Mouse (Mus musculus) hindbrain, embryonic 11.5 days (tissue): Measurements from ENCODE around the gene Ablim2. TPM values are rescaled to one million over a fixed set of nuclear protein-coding genes. Genes with fewer than 3 reads are reported as not detected.

ENCODE experiments used
- ATAC-seq: fragments of 200-750 bp; cut with Nextera tagmentation; 2 replicates; pipeline ENCODE4 v1.8.0; 2017; ENCODE audit warnings: mild to moderate bottlenecking, moderate TSS enrichment, moderate library complexity; ENCODE audit not compliant: low FRiP score
- DNase-seq: peaks from one replicate; pipeline ENCODE4 v3.0.0-alpha.2; 2015; ENCODE audit warnings: low spot score
- H3K27ac ChIP-seq: fragments of 300-500 bp; sonication (generic); 2 replicates; pipeline ENCODE4 v1.5.1; 2014; ENCODE audit warnings: mild to moderate bottlenecking, low read depth, low read length
- H3K27me3 ChIP-seq: fragments of 300-500 bp; sonication (generic); 2 replicates; pipeline ENCODE4 v1.6.1; 2014; ENCODE audit warnings: mild to moderate bottlenecking, low read length, moderate library complexity, mixed read lengths; ENCODE audit not compliant: control insufficient read depth, insufficient read depth
- H3K36me3 ChIP-seq: fragments of 300-500 bp; sonication (generic); 2 replicates; pipeline ENCODE4 v1.6.1; 2014; ENCODE audit warnings: mild to moderate bottlenecking, low read length, moderate library complexity, mixed read lengths; ENCODE audit not compliant: control insufficient read depth, insufficient read depth
- H3K4me1 ChIP-seq: fragments of 300-500 bp; sonication (generic); replicated peaks from 2 replicates; pipeline ENCODE4 v1.6.1; 2014; ENCODE audit warnings: low read length, mixed read lengths; ENCODE audit not compliant: control insufficient read depth, insufficient read depth
- H3K4me2 ChIP-seq: fragments of 300-500 bp; sonication (generic); replicated peaks from 2 replicates; pipeline ENCODE4 v1.6.1; 2014; ENCODE audit warnings: mild to moderate bottlenecking, low read depth, low read length
- H3K4me3 ChIP-seq: fragments of 300-500 bp; sonication (generic); 2 replicates; pipeline ENCODE4 v1.5.1; 2014; ENCODE audit warnings: low read depth, low read length
- H3K9ac ChIP-seq: fragments of 300-500 bp; sonication (generic); 2 replicates; pipeline ENCODE4 v1.6.1; 2014; ENCODE audit warnings: low read depth, low read length
- H3K9me3 ChIP-seq: fragments of 300-500 bp; sonication (generic); 2 replicates; pipeline ENCODE4 v1.6.1; 2016; ENCODE audit warnings: low read length; ENCODE audit not compliant: control insufficient read depth
- WGBS: fragments of 180-500 bp; shearing (Covaris S2); extraction: QIAGEN DNeasy Blood & Tissue Kit; methylation state at CpG from one replicate; pipeline ENCODE4 v1.1.7; 2014; 5-methylcytosine and 5-hydroxymethylcytosine counted together
- polyA plus RNA-seq: library from polyadenylated mRNA; unstranded; fragments of >200 nt; fragmentation: Nextera tagmentation; extraction: Ambion mirVana; gene quantifications from 2 replicates; pipeline ENCODE4 v1.2.1, GENCODE M21; 2014

Ablim2 gene
- polyA plus RNA-seq, 1 experiment from 2014 or later = 0.60 TPM

DNA sequence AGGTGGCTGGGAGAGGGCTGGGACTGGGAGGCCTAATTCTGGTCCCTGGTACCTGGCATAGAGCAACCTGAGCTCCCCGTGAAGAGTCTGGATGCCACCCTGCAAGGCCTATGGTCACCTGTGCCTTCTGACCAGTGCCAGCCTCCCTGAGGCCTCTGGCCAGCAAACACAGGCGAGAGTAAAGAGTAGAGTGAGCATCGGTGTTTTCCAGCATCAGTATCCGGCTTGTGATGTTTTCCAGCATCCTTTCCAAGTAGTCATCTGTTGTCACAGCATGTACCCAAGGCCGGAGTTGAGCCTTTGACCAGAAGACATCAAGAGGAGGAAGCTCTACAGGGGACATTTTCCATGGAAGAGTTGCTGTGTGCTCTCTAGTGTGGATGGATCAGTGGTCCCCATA is 45.7 kb downstream of the Ablim2 start:
- DNase-seq = no peak
- Histone ChIP-seq H3K36me3 (no peaks in the 10 kb centered on the region), H3K4me1 (no peaks in the 10 kb centered on the region), H3K4me2 (no peak overlapping the region), H3K9ac (no peak overlapping the region), H3K27ac (no peak overlapping the region), H3K4me3 (no peak overlapping the region), H3K9me3 (no peaks in the 10 kb centered on the region), H3K27me3 (no peaks in the 10 kb centered on the region)
- ATAC-seq = no peak
- 88% methylated on average over 5 of the region's 5 CpGs for WGBS

DNA sequence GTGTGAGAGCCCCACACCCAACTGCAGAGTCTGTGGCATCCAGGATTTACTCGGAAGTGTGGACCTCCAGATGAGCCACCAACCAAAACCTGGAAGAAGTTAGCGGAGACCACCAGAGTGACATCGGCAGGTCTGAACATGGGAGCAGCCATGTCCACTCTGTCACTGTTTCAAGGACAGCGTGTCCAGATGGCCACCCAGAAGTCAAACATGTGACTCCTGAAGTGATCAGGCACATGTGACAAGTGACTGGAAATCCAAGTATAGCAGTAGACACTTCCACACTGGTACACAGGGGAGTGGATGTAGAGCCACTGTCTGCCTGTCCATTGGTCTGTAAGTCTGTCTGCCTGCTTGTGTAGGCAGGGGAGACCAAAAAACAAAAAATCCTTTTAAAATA is 47.0 kb downstream of the Ablim2 start:
- no peaks in the 10 kb centered on the region for H3K36me3 ChIP-seq
- ATAC-seq (no peak), DNase-seq (no peak)
- WGBS = 83% methylated on average over 4 of the region's 4 CpGs
- H3K4me3 ChIP-seq = no peak overlapping the region
- H3K4me2 ChIP-seq = no peak overlapping the region
- no peaks in the 10 kb centered on the region for H3K9me3 ChIP-seq
- no peaks in the 10 kb centered on the region for H3K4me1 ChIP-seq
- H3K27me3 ChIP-seq = no peaks in the 10 kb centered on the region
- no peak overlapping the region for H3K27ac ChIP-seq
- H3K9ac ChIP-seq = no peak overlapping the region

DNA sequence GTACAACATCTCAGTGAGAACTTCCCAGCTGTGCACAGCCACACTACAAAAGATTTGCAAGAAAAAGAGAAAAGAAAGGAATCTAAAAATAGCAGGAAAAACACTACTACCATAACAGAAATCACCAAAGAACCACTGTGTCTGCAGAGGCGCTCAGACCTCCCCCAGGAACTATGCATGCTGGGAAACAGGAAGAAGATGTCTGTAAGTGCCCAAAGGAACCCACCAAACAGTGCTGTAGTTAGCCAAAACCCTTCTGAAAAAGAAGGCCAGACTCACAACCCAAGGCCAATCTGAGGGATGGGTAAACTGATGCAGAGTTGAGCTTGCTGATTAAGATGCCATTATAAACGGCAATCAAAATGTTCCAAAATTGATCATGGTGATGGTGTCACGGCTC is 47.5 kb downstream of the Ablim2 start:
- Histone ChIP-seq H3K4me1 (no peaks in the 10 kb centered on the region), H3K4me3 (no peak overlapping the region), H3K9ac (no peak overlapping the region), H3K36me3 (no peaks in the 10 kb centered on the region), H3K27ac (no peak overlapping the region), H3K9me3 (no peaks in the 10 kb centered on the region), H3K27me3 (no peaks in the 10 kb centered on the region), H3K4me2 (no peak overlapping the region)
- no peak for DNase-seq
- no peak for ATAC-seq
- WGBS = 90% methylated on average over 3 of the region's 3 CpGs

DNA sequence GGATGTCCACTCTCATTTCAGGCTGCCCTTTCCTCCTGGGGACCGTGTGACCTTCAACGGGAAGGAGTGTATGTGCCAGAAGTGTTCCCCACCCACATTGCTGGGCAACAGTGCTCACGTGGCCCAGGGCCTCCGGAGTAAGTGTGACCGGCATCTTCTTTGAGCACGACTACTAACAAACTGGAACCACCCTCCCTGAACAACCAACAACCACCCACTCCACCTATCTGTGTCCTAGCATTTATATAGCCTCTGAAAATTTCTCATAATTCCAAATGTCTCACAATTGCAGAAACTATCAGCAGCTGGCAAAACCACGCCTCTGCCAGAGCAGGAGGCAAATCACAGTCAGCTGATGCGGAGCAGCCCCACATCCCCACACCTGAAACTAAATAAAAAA is 49.3 kb downstream of the Ablim2 start:
- no peak overlapping the region for H3K9ac ChIP-seq
- H3K9me3 ChIP-seq = no peaks in the 10 kb centered on the region
- no peaks in the 10 kb centered on the region for H3K4me1 ChIP-seq
- no peak for ATAC-seq
- H3K27ac ChIP-seq = no peak overlapping the region
- no peak overlapping the region for H3K4me3 ChIP-seq
- no peak for DNase-seq
- H3K27me3 ChIP-seq = no peaks in the 10 kb centered on the region
- H3K36me3 ChIP-seq = no peaks in the 10 kb centered on the region
- WGBS = 81% methylated on average over 8 of the region's 8 CpGs
- H3K4me2 ChIP-seq = no peak overlapping the region

DNA sequence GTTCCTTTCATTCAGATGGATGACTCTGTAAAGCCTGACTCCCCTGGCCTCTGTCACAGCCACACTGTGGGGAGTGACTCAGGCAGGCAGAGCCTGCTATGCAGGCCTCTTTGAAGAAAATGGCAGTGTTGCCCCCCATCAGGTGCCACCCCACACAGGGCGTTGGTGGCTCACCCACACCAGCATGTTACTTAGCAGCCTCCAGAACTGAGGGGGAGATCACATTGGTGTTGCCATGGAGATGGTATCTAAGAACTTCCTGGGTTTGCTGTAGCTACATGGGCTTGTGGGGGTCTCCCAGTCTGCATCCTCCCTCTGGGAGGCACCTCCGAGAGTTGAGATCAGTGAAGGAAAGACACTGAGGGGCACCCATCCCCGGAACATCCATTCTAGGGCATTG is 52.8 kb downstream of the Ablim2 start:
- no peak for DNase-seq
- Histone ChIP-seq H3K27me3 (no peaks in the 10 kb centered on the region), H3K4me1 (no peaks in the 10 kb centered on the region), H3K27ac (no peak overlapping the region), H3K4me2 (no peak overlapping the region), H3K4me3 (no peak overlapping the region), H3K9ac (no peak overlapping the region), H3K9me3 (no peaks in the 10 kb centered on the region), H3K36me3 (no peaks in the 10 kb centered on the region)
- 60% methylated on average over 3 of the region's 3 CpGs for WGBS
- no peak for ATAC-seq

DNA sequence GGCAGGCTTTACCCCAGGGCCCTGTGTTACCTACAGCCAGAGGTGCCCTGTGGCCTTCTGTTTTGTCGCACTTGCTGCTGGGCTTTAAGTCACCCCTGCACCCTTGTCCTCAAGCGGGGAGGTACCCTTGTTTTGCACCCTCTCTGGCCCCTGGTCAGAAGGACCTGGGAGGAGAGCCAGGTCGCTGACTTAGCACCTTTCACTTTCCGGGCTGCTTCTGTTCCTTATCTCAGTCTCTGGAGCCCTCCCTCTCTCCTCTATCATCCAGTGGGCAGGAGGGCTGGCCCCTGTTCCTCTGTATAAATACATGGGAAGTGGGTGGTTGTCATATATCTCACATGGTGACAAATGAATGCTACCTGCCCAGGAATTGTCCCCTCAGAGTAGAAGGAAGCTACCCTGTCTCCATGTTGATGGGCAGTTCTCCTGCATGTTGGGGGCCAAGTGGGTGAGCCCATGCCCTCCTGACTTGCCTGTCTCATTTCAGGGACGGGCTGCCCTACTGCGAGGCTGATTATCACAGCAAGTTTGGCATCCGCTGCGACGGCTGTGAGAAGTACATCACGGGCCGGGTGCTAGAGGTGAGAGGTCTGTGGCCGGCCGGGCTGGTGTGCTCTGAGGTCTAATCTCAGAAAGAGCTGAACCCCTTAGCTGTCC is 54.1 kb downstream of the Ablim2 start:
- 88% methylated on average over 13 of the region's 13 CpGs for WGBS
- ATAC-seq = no peak
- H3K4me2 ChIP-seq = no peak overlapping the region
- H3K36me3 ChIP-seq = no peaks in the 10 kb centered on the region
- no peaks in the 10 kb centered on the region for H3K27me3 ChIP-seq
- H3K4me1 ChIP-seq = no peaks in the 10 kb centered on the region
- no peak overlapping the region for H3K27ac ChIP-seq
- H3K4me3 ChIP-seq = no peak overlapping the region
- no peak overlapping the region for H3K9ac ChIP-seq
- DNase-seq = no peak
- H3K9me3 ChIP-seq = no peaks in the 10 kb centered on the region

DNA sequence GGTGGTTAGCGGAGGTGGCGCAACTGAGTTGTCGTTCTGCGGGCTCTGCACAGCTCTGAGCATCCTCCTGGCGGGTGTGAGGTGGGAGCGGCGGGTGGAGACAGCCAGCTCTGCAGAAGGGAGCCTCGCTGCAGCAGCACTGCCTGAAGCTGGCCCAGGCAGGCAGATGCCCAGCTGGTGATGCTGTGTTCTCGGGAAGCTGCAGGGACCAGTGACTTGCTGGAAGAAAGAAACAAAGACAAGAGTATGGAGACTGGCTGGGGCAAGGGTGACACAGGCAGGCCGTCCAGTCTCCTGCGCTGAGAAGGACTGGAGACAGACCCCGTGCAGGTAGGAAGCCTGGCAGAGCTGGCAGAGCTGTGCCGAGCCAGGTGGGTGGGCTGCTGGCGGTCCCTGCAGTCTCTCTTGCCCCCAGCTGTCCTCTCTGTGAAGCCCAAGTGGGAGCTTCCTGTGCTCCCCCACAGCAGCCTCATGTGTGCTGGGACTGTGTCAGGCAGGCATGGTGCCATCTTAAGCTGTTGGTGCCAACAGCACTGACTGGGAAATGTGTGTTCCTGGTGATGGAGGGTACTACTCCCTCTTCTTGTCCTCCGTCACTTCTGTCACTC is 56.8 kb downstream of the Ablim2 start:
- Histone ChIP-seq H3K4me3 (no peak overlapping the region), H3K9me3 (no peaks in the 10 kb centered on the region), H3K27ac (no peak overlapping the region), H3K27me3 (no peaks in the 10 kb centered on the region), H3K4me1 (no peaks in the 10 kb centered on the region), H3K36me3 (no peaks in the 10 kb centered on the region), H3K9ac (no peak overlapping the region), H3K4me2 (no peak overlapping the region)
- no peak for DNase-seq
- WGBS = 71% methylated on average over 15 of the region's 15 CpGs
- ATAC-seq = no peak

DNA sequence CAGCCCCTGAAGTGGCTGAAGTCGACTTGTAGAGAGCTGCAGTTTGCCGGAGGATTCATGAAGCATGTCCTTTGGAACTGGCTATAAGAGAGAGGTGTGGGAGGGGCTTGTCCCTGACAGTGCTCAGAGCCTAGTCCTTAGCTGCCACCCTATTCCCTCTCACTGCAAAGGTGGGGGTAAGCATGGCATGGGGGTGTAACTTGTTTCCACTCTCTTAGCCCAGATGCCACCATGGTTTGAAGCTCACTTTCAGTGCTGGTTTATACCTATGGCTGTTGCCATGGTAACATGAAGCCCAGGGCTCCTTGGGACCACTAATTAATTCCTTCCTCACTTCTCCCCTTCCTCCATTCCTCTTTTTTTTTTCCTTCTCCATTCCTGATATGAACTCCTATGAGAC is 57.4 kb downstream of the Ablim2 start:
- no peak overlapping the region for H3K4me3 ChIP-seq
- H3K9me3 ChIP-seq = no peaks in the 10 kb centered on the region
- H3K9ac ChIP-seq = no peak overlapping the region
- H3K36me3 ChIP-seq = no peaks in the 10 kb centered on the region
- no peak for DNase-seq
- H3K27me3 ChIP-seq = no peaks in the 10 kb centered on the region
- no peak for ATAC-seq
- no peaks in the 10 kb centered on the region for H3K4me1 ChIP-seq
- WGBS = 53% methylated on average over 2 of the region's 2 CpGs
- no peak overlapping the region for H3K4me2 ChIP-seq
- H3K27ac ChIP-seq = no peak overlapping the region

DNA sequence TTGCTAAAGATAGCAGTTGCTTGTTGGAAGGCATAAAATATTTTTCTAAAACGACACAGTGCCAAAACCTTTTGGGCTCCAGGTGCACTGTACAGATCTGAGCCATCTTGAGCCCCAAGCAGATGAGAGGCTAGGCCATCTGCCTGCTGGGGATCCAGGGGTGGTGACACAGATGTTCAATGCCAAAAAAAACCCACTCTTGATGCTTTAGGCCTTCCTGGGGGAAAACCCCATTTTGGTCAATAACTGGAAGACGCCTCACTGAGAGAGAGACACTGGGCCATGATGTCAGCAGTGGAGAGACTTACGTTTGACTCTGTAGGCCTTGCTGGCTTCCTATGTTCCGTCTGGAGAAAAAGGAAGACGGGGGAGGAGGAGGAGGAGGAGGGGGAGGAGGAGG is 59.6 kb downstream of the Ablim2 start:
- H3K4me1 ChIP-seq = no peaks in the 10 kb centered on the region
- ATAC-seq (no peak), DNase-seq (no peak)
- no peaks in the 10 kb centered on the region for H3K27me3 ChIP-seq
- no peak overlapping the region for H3K4me2 ChIP-seq
- WGBS = 89% methylated on average over 3 of the region's 5 CpGs
- H3K9me3 ChIP-seq = no peaks in the 10 kb centered on the region
- no peak overlapping the region for H3K4me3 ChIP-seq
- H3K9ac ChIP-seq = no peak overlapping the region
- no peaks in the 10 kb centered on the region for H3K36me3 ChIP-seq
- H3K27ac ChIP-seq = no peak overlapping the region
